Mouse (Mus musculus) heart, embryonic 10.5 days (tissue): ENCODE data around the gene Trhr2. TPM values are rescaled to one million over a fixed set of nuclear protein-coding genes. Genes with fewer than 3 reads are reported as not detected.

Experiments used
- DNase-seq: peaks from one replicate; pipeline ENCODE4 v3.0.0-alpha.2; 2017; ENCODE audit warnings: low spot score
- H3K27ac ChIP-seq: fragments of 300-500 bp; sonication (generic); 2 replicates; pipeline ENCODE4 v1.5.1; 2016; ENCODE audit warnings: mild to moderate bottlenecking
- H3K27me3 ChIP-seq: fragments of 300-500 bp; sonication (generic); 2 replicates; pipeline ENCODE4 v1.6.1; 2016; ENCODE audit warnings: mild to moderate bottlenecking; ENCODE audit not compliant: poor library complexity, insufficient read depth, severe bottlenecking
- H3K36me3 ChIP-seq: fragments of 300-500 bp; sonication (generic); 2 replicates; pipeline ENCODE4 v1.6.1; 2016; ENCODE audit warnings: mild to moderate bottlenecking, moderate library complexity
- H3K4me1 ChIP-seq: fragments of 300-500 bp; sonication (generic); 2 replicates; pipeline ENCODE4 v1.6.1; 2016; ENCODE audit warnings: mild to moderate bottlenecking
- H3K4me3 ChIP-seq: fragments of 300-500 bp; sonication (generic); 2 replicates; pipeline ENCODE4 v1.5.1; 2016; ENCODE audit warnings: mild to moderate bottlenecking, moderate library complexity
- H3K9me3 ChIP-seq: fragments of 300-500 bp; sonication (generic); 2 replicates; pipeline ENCODE4 v1.6.1; 2016; ENCODE audit warnings: mild to moderate bottlenecking, moderate library complexity
- WGBS: fragments of 180-500 bp; shearing (Covaris S2); methylation state at CpG from one replicate; pipeline ENCODE4 v1.1.7; 2016; 5-methylcytosine and 5-hydroxymethylcytosine counted together
- polyA plus RNA-seq: library from polyadenylated mRNA; unstranded; fragments of >200 nt; fragmentation: Nextera tagmentation; extraction: Ambion mirVana; gene quantifications from 2 replicates; pipeline ENCODE4 v1.2.1, GENCODE M21; 2016

The Trhr2 gene
- polyA plus RNA-seq, 1 experiment from 2014 or later, result not detected

GRCm38 (mm10) chr8:122371706-122372105, 11.2 kb upstream of the Trhr2 start:
- Histone ChIP-seq H3K27ac (no peak overlapping the region), H3K4me1 (peaks cover 33% of the 10 kb centered on the region), H3K36me3 (no peaks in the 10 kb centered on the region), H3K9me3 (no peaks in the 10 kb centered on the region), H3K4me3 (no peak overlapping the region), H3K27me3 (no peaks in the 10 kb centered on the region; the same call in 1 of the 2 replicates)
- no peak for DNase-seq
- WGBS, result 70% methylated on average over 6 of the region's 6 CpGs

DNA sequence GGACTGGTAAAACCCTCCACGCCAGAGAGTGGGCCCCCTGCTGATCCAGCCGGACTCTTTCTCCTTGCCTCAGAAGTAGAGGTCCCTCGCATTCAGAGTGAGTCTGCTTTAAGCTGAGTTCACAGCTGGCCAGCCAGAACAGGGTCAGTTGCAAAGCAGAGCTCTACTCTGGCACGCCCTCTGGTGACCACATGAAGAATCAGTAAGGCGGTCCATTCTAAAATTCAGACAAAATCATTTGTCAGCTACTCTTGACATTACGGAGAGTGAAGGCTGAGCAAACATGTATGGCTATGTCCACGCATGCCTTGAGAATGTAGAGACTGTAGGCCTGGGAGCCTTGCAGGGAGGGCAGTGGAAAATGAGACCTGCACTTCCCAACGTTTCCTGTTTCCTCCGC, 9.1 kb upstream of the Trhr2 start:
- 0 out of 2 replicates have a peak overlapping the region, but pooled peaks have one; percentile 8 for H3K4me3 ChIP-seq
- no peaks in the 10 kb centered on the region; the same call in 1 of the 2 replicates for H3K27me3 ChIP-seq
- H3K36me3 ChIP-seq, result no peaks in the 10 kb centered on the region
- 13% methylated on average over 9 of the region's 9 CpGs for WGBS
- H3K27ac ChIP-seq, result peak overlapping the region; percentile 60
- H3K9me3 ChIP-seq, result no peaks in the 10 kb centered on the region
- DNase-seq, result peak; percentile 92
- peaks cover 27% of the 10 kb centered on the region for H3K4me1 ChIP-seq

DNA sequence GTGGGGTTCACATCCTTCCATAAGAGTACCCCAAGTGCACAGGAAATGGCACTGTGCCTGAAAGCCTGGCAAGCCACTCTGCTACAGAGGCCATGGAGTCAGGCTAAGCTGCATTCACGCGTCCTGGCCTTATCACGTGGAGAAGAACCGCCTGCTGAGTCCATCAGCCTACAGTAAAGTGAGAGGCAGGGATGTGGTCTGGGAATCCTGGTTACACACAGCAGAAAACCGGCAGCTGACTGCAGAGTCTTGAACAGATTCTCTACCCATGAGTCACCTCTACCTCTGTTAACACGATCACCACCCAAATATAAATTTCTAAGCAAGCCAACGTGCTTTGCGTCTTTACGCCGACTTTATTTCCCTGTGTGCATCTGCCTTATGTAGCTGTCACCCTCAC, 7.9 kb upstream of the Trhr2 start:
- DNase-seq, result no peak
- no peaks in the 10 kb centered on the region for H3K36me3 ChIP-seq
- H3K4me1 ChIP-seq, result peaks cover 29% of the 10 kb centered on the region
- H3K27me3 ChIP-seq, result peaks cover 4% of the 10 kb centered on the region; the same call in 1 of the 2 replicates
- no peaks in the 10 kb centered on the region for H3K9me3 ChIP-seq
- no peak overlapping the region for H3K4me3 ChIP-seq
- WGBS, result 48% methylated on average over 10 of the region's 10 CpGs
- no peak overlapping the region for H3K27ac ChIP-seq

DNA sequence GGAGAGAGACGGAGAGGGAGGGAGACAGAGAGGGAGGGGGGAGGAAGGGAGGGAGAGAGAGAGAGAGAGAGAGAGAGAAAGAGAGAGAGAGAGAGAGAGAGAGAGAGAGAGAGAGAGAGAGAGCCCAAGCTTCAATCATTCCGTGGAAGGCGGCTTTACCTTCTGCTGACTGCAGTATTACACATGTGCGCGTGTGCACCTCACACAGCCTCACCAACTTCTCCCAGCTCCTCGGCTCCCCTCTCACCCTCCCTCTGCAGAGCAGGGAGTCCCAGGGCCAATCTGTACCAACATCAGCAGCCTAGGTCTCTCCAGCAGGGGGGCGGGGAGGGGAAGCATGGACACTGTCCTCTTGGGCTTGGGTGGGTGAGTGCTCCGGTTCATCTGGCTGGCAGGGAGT, 2.4 kb upstream of the Trhr2 start:
- DNase-seq, result no peak
- Histone ChIP-seq H3K27me3 (peaks cover 36% of the 10 kb centered on the region; the same call in 1 of the 2 replicates), H3K27ac (no peak overlapping the region), H3K4me1 (peaks cover 12% of the 10 kb centered on the region), H3K36me3 (no peaks in the 10 kb centered on the region), H3K9me3 (no peaks in the 10 kb centered on the region), H3K4me3 (no peak overlapping the region)
- 34% methylated on average over 8 of the region's 8 CpGs for WGBS

DNA sequence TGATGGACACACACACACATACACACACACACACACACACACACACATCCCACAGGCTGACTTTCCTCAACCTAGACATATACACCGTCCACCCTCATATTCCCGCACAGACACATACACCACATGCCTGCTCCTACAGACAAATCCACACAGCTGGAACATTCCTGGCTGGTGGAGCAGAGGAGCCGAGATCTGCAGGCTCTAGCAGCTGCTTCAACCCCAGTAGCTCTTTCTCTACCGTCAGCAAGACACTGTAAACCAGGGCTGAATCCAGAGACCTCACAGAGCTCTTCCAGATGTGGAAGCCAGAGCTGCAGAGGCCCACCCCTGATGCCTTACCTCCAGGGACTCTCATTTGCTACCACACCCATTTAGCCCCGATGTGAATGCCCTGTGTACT, 1.7 kb upstream of the Trhr2 start:
- Histone ChIP-seq H3K36me3 (no peaks in the 10 kb centered on the region), H3K27me3 (peaks cover 38% of the 10 kb centered on the region), H3K27ac (no peak overlapping the region), H3K4me3 (no peak overlapping the region), H3K9me3 (no peaks in the 10 kb centered on the region), H3K4me1 (peaks cover 12% of the 10 kb centered on the region)
- no peak for DNase-seq
- 46% methylated on average over 5 of the region's 5 CpGs for WGBS

DNA sequence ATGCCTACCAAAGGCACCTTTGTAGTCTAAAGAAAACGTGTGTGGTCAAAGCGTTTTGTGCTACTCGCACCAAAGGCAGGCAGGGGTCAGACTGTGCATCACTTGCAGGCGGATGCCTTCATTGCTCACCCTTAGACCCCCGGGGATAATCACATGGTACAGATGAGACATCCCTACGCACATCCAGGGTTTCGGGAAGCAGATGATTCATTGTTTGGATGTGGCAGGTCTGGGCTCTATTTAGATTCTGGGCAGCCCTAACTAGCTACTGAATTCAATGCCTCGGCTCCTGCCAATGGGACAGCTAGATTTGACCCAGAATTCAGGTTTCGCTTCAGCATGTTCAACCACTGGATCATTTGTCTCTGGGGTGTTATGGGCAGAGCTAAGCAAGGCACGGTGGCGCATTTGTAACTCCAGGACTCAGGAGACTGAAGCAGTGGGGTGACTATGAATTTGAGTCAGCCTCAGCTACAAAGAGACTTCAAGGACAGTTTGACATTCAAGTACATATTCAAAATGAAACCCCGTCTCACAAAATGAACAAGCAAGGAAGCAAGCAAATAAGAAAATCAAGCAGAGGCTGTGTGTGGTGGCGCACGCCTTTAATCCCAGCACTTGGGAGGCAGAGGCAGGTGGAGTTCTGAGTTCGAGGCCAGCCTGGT, 1.3 kb downstream of the Trhr2 start:
- no peak for DNase-seq
- 79% methylated on average over 15 of the region's 15 CpGs for WGBS
- H3K4me3 ChIP-seq, result no peak overlapping the region

GRCm38 (mm10) chr8:122357641-122358040, 2.9 kb downstream of the Trhr2 start:
- H3K4me1 ChIP-seq, result peaks cover 5% of the 10 kb centered on the region; the same call in 1 of the 2 replicates
- 71% methylated on average over 5 of the region's 5 CpGs for WGBS
- H3K36me3 ChIP-seq, result no peaks in the 10 kb centered on the region
- no peak overlapping the region for H3K4me3 ChIP-seq
- DNase-seq, result no peak
- H3K9me3 ChIP-seq, result no peaks in the 10 kb centered on the region
- H3K27me3 ChIP-seq, result peaks cover 44% of the 10 kb centered on the region
- H3K27ac ChIP-seq, result no peak overlapping the region

More for the DNA sequence above, 1.3 kb downstream of the Trhr2 start:
- Histone ChIP-seq H3K27me3 (peaks cover 56% of the 10 kb centered on the region), H3K4me1 (peaks cover 12% of the 10 kb centered on the region), H3K36me3 (no peaks in the 10 kb centered on the region), H3K27ac (no peak overlapping the region), H3K9me3 (no peaks in the 10 kb centered on the region)

DNA sequence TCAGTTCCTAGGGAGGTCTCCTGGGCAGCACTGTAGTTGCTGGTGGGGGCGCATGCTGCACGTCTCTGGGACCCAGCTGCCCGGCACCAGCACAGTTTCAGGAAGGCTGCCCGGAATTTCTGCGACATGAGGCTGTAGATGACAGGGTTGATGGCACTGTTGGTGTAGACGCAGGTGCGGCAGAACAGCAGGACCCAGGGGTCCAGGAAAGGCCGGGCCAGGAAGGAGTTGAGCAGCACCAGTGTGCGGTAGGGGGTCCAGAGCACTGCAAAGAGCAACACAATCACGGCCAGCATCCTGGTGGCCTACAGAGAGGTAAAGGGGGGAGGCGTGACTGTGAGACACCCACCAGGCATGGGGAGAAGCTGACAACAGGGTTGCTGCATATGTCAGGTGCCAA, 3.3 kb downstream of the Trhr2 start:
- no peak for DNase-seq
- Histone ChIP-seq H3K4me1 (peaks cover 2% of the 10 kb centered on the region; the same call in 1 of the 2 replicates), H3K27ac (0 out of 2 replicates have a peak overlapping the region, but pooled peaks have one; percentile 3), H3K36me3 (no peaks in the 10 kb centered on the region), H3K27me3 (peaks cover 43% of the 10 kb centered on the region), H3K4me3 (no peak overlapping the region), H3K9me3 (no peaks in the 10 kb centered on the region)
- 54% methylated on average over 11 of the region's 11 CpGs for WGBS

DNA sequence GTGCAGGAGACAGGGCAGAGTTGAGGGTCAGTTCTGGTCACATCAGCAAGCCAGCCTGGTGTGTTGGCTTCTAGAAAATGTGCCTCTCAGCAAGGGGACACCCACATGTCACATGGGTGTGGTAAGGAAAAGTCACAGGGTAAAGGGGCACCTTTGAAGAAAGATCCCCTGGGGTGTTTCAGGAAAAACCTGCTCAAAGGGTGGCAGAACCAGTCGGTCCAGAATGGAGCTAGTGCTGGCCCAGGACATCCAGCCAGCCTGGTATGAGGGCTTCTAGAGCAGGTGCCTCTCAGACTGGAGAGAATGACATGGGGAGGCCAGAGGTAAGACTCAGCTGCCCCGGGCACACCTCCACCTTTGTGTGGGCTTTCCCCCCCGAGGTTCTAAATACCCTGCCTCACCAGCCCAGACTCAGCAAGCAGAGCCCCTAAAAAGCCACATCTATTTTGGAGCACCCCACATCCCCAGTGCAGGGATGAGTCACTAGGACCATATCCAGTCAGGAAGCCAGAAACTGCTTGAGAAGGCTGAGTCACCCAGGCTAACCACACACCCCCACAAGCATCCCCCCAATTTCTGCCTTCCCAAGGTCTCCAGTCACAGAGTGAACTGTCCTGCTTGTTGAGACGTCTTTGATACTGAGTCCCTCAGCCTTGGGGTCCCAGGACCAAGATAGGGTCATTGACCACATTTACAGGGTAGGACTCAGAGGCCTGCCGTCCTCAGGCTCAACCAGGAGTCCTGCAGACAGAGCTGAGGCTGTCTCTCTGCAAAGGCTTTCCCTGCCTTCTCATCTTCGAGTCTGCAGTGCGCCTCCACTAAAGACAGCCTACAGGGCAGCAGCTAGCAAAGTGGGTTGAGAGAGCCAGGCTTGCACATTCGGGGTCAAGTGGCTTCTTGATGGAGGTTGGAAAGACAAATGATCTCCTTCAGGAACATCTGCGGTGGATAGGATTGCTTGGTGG, 4.6 kb downstream of the Trhr2 start:
- Histone ChIP-seq H3K27me3 (peaks cover 48% of the 10 kb centered on the region), H3K36me3 (no peaks in the 10 kb centered on the region), H3K27ac (no peak overlapping the region), H3K4me1 (peaks cover 8% of the 10 kb centered on the region), H3K9me3 (no peaks in the 10 kb centered on the region), H3K4me3 (no peak overlapping the region)
- WGBS, result 70% methylated on average over 9 of the region's 9 CpGs
- DNase-seq, result no peak

DNA sequence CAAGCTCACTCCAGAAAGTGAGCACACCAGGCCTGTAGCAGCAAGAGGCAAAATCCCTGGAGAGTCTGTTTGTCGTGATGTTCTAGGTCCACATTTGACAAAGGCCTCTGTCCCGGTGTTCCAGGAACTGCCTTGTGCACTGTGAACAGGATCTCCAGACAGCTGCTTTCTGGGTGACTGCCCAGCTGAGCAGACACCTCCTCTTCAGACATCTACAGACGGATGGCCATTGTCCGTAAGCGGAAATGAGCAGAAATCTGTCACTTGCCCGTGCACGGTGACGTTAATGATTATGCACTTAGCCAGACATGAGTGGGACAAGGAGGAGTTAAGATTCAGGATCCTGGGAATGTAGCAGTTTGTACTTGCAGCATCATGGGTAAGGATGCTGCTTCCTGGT, 6.4 kb downstream of the Trhr2 start:
- H3K36me3 ChIP-seq, result no peaks in the 10 kb centered on the region
- no peak for DNase-seq
- H3K4me1 ChIP-seq, result peaks cover 26% of the 10 kb centered on the region
- H3K9me3 ChIP-seq, result no peaks in the 10 kb centered on the region
- no peak overlapping the region for H3K27ac ChIP-seq
- H3K4me3 ChIP-seq, result no peak overlapping the region
- 82% methylated on average over 8 of the region's 8 CpGs for WGBS
- H3K27me3 ChIP-seq, result peaks cover 45% of the 10 kb centered on the region

GRCm38 (mm10) chr8:122350309-122351089, 10.0 kb downstream of the Trhr2 start:
- H3K4me3 ChIP-seq, result no peak overlapping the region
- H3K36me3 ChIP-seq, result no peaks in the 10 kb centered on the region
- DNase-seq, result no peak
- H3K27ac ChIP-seq, result no peak overlapping the region
- 31% methylated on average over 11 of the region's 11 CpGs for WGBS
- H3K9me3 ChIP-seq, result no peaks in the 10 kb centered on the region
- H3K4me1 ChIP-seq, result peaks cover 45% of the 10 kb centered on the region
- peaks cover 16% of the 10 kb centered on the region for H3K27me3 ChIP-seq
